Mouse (Mus musculus) bone marrow macrophage, adult 2 months (primary cell): ENCODE results near the gene Arnt2. TPM values are rescaled to one million over a fixed set of nuclear protein-coding genes. Genes with fewer than 3 reads are reported as not detected.

Source experiments
- H3K27ac ChIP-seq: 2 replicates; pipeline ENCODE4 v1.5.1; 2012; ENCODE audit warnings: low read depth, low read length; ENCODE audit not compliant: insufficient read depth
- H3K4me1 ChIP-seq: 2 replicates; pipeline ENCODE4 v1.6.1; 2012; ENCODE audit warnings: low read length; ENCODE audit not compliant: control insufficient read depth, insufficient read depth
- H3K4me3 ChIP-seq: 2 replicates; pipeline ENCODE4 v1.5.1; 2012; ENCODE audit warnings: mild to moderate bottlenecking, low read length, moderate library complexity; ENCODE audit not compliant: insufficient read depth
- CTCF ChIP-seq: IDR thresholded peaks from 2 replicates; pipeline ENCODE4 v1.5.1; 2012; ENCODE audit warnings: low read depth, mild to moderate bottlenecking, low read length, moderate library complexity
- POLR2A ChIP-seq: IDR thresholded peaks from 2 replicates; pipeline ENCODE4 v1.6.1; 2012; ENCODE audit warnings: mild to moderate bottlenecking, low read depth, low read length, borderline replicate concordance
- polyA plus RNA-seq: library from polyadenylated mRNA; stranded (reverse); fragments of >200 nt; gene quantifications from 2 replicates; pipeline ENCODE4 v1.2.4, GENCODE M21; 2012; ENCODE audit not compliant: missing spikeins, insufficient read depth, insufficient read length

Arnt2 gene
- polyA plus RNA-seq, 1 experiment: not detected

- no peak overlapping the region for H3K27ac ChIP-seq
- TF ChIP-seq CTCF (no peak), POLR2A (no peak)
- no peak overlapping the region for H3K4me3 ChIP-seq
- H3K4me1 ChIP-seq: peaks cover 2% of the 10 kb centered on the region
Observed at GRCm38 (mm10) chr7:84401641-84402455, 8.1 kb downstream of the Arnt2 start.

- Histone ChIP-seq H3K4me3 (no peak overlapping the region), H3K4me1 (peaks cover 1% of the 10 kb centered on the region), H3K27ac (no peak overlapping the region)
- TF ChIP-seq POLR2A (no peak), CTCF (no peak)
Observed at GRCm38 (mm10) chr7:84397320-84397719, 12.7 kb downstream of the Arnt2 start.

- H3K27ac ChIP-seq: no peak overlapping the region
- H3K4me1 ChIP-seq: no peaks in the 10 kb centered on the region
Observed at GRCm38 (mm10) chr7:84396581-84396980, 13.4 kb downstream of the Arnt2 start.

GRCm38 (mm10) chr7:84387826-84388225, 22.1 kb downstream of the Arnt2 start:
- Histone ChIP-seq H3K4me1 (peaks cover 26% of the 10 kb centered on the region), H3K4me3 (no peak overlapping the region), H3K27ac (no peak overlapping the region)
- TF ChIP-seq CTCF (no peak), POLR2A (no peak)

More at GRCm38 (mm10) chr7:84396581-84396980, 13.4 kb downstream of the Arnt2 start:
- H3K4me3 ChIP-seq: no peak overlapping the region
- no peak for TF ChIP-seq POLR2A

GRCm38 (mm10) chr7:84386472-84386871, 23.5 kb downstream of the Arnt2 start:
- H3K4me3 ChIP-seq: no peak overlapping the region
- peaks cover 26% of the 10 kb centered on the region for H3K4me1 ChIP-seq
- TF ChIP-seq POLR2A (no peak), CTCF (no peak)
- peak overlapping the region; percentile 76 for H3K27ac ChIP-seq

GRCm38 (mm10) chr7:84384778-84385177, 25.2 kb downstream of the Arnt2 start:
- peaks cover 30% of the 10 kb centered on the region for H3K4me1 ChIP-seq
- peak overlapping the region; percentile 37 for H3K27ac ChIP-seq
- TF ChIP-seq CTCF: no peak
- TF ChIP-seq POLR2A: no peak
- H3K4me3 ChIP-seq: no peak overlapping the region

- H3K4me1 ChIP-seq: peaks cover 34% of the 10 kb centered on the region
- H3K27ac ChIP-seq: no peak overlapping the region
- H3K4me3 ChIP-seq: no peak overlapping the region
- TF ChIP-seq POLR2A: no peak
- no peak for TF ChIP-seq CTCF
Observed at GRCm38 (mm10) chr7:84384086-84384485, 25.9 kb downstream of the Arnt2 start.

- no peak overlapping the region for H3K4me3 ChIP-seq
- TF ChIP-seq CTCF: no peak
- TF ChIP-seq POLR2A: no peak
- H3K27ac ChIP-seq: no peak overlapping the region
- H3K4me1 ChIP-seq: peaks cover 39% of the 10 kb centered on the region
Observed at GRCm38 (mm10) chr7:84382346-84382745, 27.6 kb downstream of the Arnt2 start.

- H3K27ac ChIP-seq: no peak overlapping the region
- no peak overlapping the region for H3K4me3 ChIP-seq
- peaks cover 31% of the 10 kb centered on the region for H3K4me1 ChIP-seq
- no peak for TF ChIP-seq CTCF
- TF ChIP-seq POLR2A: no peak
Observed at GRCm38 (mm10) chr7:84380810-84381209, 29.2 kb downstream of the Arnt2 start.

GRCm38 (mm10) chr7:84377330-84377729, 32.6 kb downstream of the Arnt2 start:
- no peak overlapping the region for H3K27ac ChIP-seq
- TF ChIP-seq POLR2A (no peak), CTCF (no peak)
- no peak overlapping the region for H3K4me3 ChIP-seq
- peaks cover 28% of the 10 kb centered on the region for H3K4me1 ChIP-seq
